Mouse (Mus musculus) liver, adult (tissue): ENCODE data around the gene Wwc1.

Source experiments
- GATA4 ChIP-seq: IDR thresholded peaks from 2 replicates; pipeline ENCODE4 v1.6.1; 2014; ENCODE audit warnings: mild to moderate bottlenecking, low read length; ENCODE audit not compliant: insufficient replicate concordance

The Wwc1 gene

GRCm38 (mm10) chr11:35980411-35980917 is at the start of gene Wwc1:
TSS of gene Wwc1 (minus strand) at chr11:35980527.
- TF ChIP-seq GATA4: no peak

GRCm38 (mm10) chr11:36020009-36020408 is 39.7 kb upstream of the Wwc1 start:
- TF ChIP-seq GATA4: no peak

- no peak for TF ChIP-seq GATA4
Observed at GRCm38 (mm10) chr11:36013179-36013578, 32.9 kb upstream of the Wwc1 start.

- no peak for TF ChIP-seq GATA4
Observed at GRCm38 (mm10) chr11:36009281-36010208, 29.2 kb upstream of the Wwc1 start.

- no peak for TF ChIP-seq GATA4
Observed at GRCm38 (mm10) chr11:36002900-36003299, 22.6 kb upstream of the Wwc1 start.

- TF ChIP-seq GATA4: no peak
Observed at GRCm38 (mm10) chr11:36001282-36001970, 21.1 kb upstream of the Wwc1 start.

- no peak for TF ChIP-seq GATA4
Observed at GRCm38 (mm10) chr11:36000585-36001281, 20.4 kb upstream of the Wwc1 start.

- TF ChIP-seq GATA4: no peak
Observed at GRCm38 (mm10) chr11:36000038-36000437, 19.7 kb upstream of the Wwc1 start.

- TF ChIP-seq GATA4: no peak
Observed at GRCm38 (mm10) chr11:35998048-35998447, 17.7 kb upstream of the Wwc1 start.

- TF ChIP-seq GATA4: no peak
Observed at GRCm38 (mm10) chr11:35995310-35995709, 15.0 kb upstream of the Wwc1 start.

- no peak for TF ChIP-seq GATA4
Observed at GRCm38 (mm10) chr11:35991846-35992245, 11.5 kb upstream of the Wwc1 start.

- no peak for TF ChIP-seq GATA4
Observed at GRCm38 (mm10) chr11:35989967-35990366, 9.6 kb upstream of the Wwc1 start.

- TF ChIP-seq GATA4: no peak
Observed at GRCm38 (mm10) chr11:35985841-35986393, 5.6 kb upstream of the Wwc1 start.

GRCm38 (mm10) chr11:35982734-35983133 is 2.4 kb upstream of the Wwc1 start:
- no peak for TF ChIP-seq GATA4
